Mouse (Mus musculus): ENCODE data around the gene Ei24. TPM values are rescaled to one million over a fixed set of nuclear protein-coding genes. Genes with fewer than 3 reads are reported as not detected.

Ei24 gene
- polyA plus RNA-seq, 1 experiment from 2014 or later = 98.4 TPM

GRCm38 (mm10) chr9:36821644-36822000, 24.4 kb upstream of the Ei24 start, which contains the start of gene Fez1:
Gene Fez1, plus strand, starts transcription at chr9:36821864.
- Histone ChIP-seq H3K27me3 (ENCODE audit: control insufficient read depth, insufficient read depth, low read length) (no peaks in the 10 kb centered on the region), H3K9ac (ENCODE audit: low read length) (no peak within 1 kb of the TSS), H3K27ac (ENCODE audit: low read length) (no peak within 1 kb of the TSS), H3K4me1 (ENCODE audit: control insufficient read depth, insufficient read depth, low read length) (0 out of 2 replicates have a peak, but pooled peaks cover 4% of the 10 kb centered on the region), H3K36me3 (ENCODE audit: control insufficient read depth, insufficient read depth, low read length) (no peaks in the 10 kb centered on the region), H3K9me3 (replicated peaks; ENCODE audit: control insufficient read depth, low read length) (no peaks in the 10 kb centered on the region), H3K4me3 (replicated peaks; ENCODE audit: low read length) (no peak within 1 kb of the TSS), H3K4me2 (ENCODE audit: low read depth, low read length) (peak within 1 kb of the TSS; percentile 22)
- peak; percentile 50; the same call in 1 of the 2 replicates for ATAC-seq (ENCODE audit: insufficient read depth, low FRiP score)
- WGBS = 4% methylated on average over 8 of the region's 8 CpGs

GRCm38 (mm10) chr9:36820969-36821643, 23.9 kb upstream of the Ei24 start:
- 42% methylated on average over 9 of the region's 9 CpGs for WGBS
- 0 out of 2 replicates have a peak, but pooled peaks cover 4% of the 10 kb centered on the region for H3K4me1 ChIP-seq (ENCODE audit: control insufficient read depth, insufficient read depth, low read length)
- H3K36me3 ChIP-seq (ENCODE audit: control insufficient read depth, insufficient read depth, low read length) = no peaks in the 10 kb centered on the region
- no peaks in the 10 kb centered on the region for H3K9me3 ChIP-seq (replicated peaks; ENCODE audit: control insufficient read depth, low read length)
- ATAC-seq (ENCODE audit: insufficient read depth, low FRiP score) = no peak
- H3K4me3 ChIP-seq (replicated peaks; ENCODE audit: low read length) = no peak overlapping the region
- H3K27ac ChIP-seq (ENCODE audit: low read length) = no peak overlapping the region
- H3K9ac ChIP-seq (ENCODE audit: low read length) = no peak overlapping the region
- H3K4me2 ChIP-seq (ENCODE audit: low read depth, low read length) = peak overlapping the region; percentile 22
- no peaks in the 10 kb centered on the region for H3K27me3 ChIP-seq (ENCODE audit: control insufficient read depth, insufficient read depth, low read length)

GRCm38 (mm10) chr9:36818905-36819304, 21.7 kb upstream of the Ei24 start:
- Histone ChIP-seq H3K27ac (ENCODE audit: low read length) (no peak overlapping the region), H3K4me3 (replicated peaks; ENCODE audit: low read length) (no peak overlapping the region), H3K4me2 (ENCODE audit: low read depth, low read length) (no peak overlapping the region), H3K9me3 (replicated peaks; ENCODE audit: control insufficient read depth, low read length) (no peaks in the 10 kb centered on the region), H3K4me1 (ENCODE audit: control insufficient read depth, insufficient read depth, low read length) (0 out of 2 replicates have a peak, but pooled peaks cover 4% of the 10 kb centered on the region), H3K27me3 (ENCODE audit: control insufficient read depth, insufficient read depth, low read length) (no peaks in the 10 kb centered on the region), H3K36me3 (ENCODE audit: control insufficient read depth, insufficient read depth, low read length) (no peaks in the 10 kb centered on the region), H3K9ac (ENCODE audit: low read length) (no peak overlapping the region)
- WGBS = 54% methylated on average over 4 of the region's 4 CpGs
- no peak for ATAC-seq (ENCODE audit: insufficient read depth, low FRiP score)

GRCm38 (mm10) chr9:36814486-36814885, 17.3 kb upstream of the Ei24 start:
- Histone ChIP-seq H3K36me3 (ENCODE audit: control insufficient read depth, insufficient read depth, low read length) (no peaks in the 10 kb centered on the region), H3K4me2 (ENCODE audit: low read depth, low read length) (no peak overlapping the region), H3K9ac (ENCODE audit: low read length) (no peak overlapping the region), H3K9me3 (replicated peaks; ENCODE audit: control insufficient read depth, low read length) (no peaks in the 10 kb centered on the region), H3K4me1 (ENCODE audit: control insufficient read depth, insufficient read depth, low read length) (no peaks in the 10 kb centered on the region), H3K27ac (ENCODE audit: low read length) (no peak overlapping the region), H3K4me3 (replicated peaks; ENCODE audit: low read length) (no peak overlapping the region), H3K27me3 (ENCODE audit: control insufficient read depth, insufficient read depth, low read length) (no peaks in the 10 kb centered on the region)
- 65% methylated on average over 3 of the region's 3 CpGs for whole genome bisulfite sequencing
- no peak for ATAC-seq (ENCODE audit: insufficient read depth, low FRiP score)

GRCm38 (mm10) chr9:36808126-36808785, 11.1 kb upstream of the Ei24 start:
- Histone ChIP-seq H3K4me2 (ENCODE audit: low read depth, low read length) (no peak overlapping the region), H3K27me3 (ENCODE audit: control insufficient read depth, insufficient read depth, low read length) (no peaks in the 10 kb centered on the region), H3K36me3 (ENCODE audit: control insufficient read depth, insufficient read depth, low read length) (no peaks in the 10 kb centered on the region), H3K27ac (ENCODE audit: low read length) (no peak overlapping the region), H3K4me1 (ENCODE audit: control insufficient read depth, insufficient read depth, low read length) (no peaks in the 10 kb centered on the region), H3K9me3 (replicated peaks; ENCODE audit: control insufficient read depth, low read length) (no peaks in the 10 kb centered on the region), H3K4me3 (replicated peaks; ENCODE audit: low read length) (no peak overlapping the region), H3K9ac (ENCODE audit: low read length) (no peak overlapping the region)
- WGBS = 73% methylated on average over 5 of the region's 5 CpGs
- no peak for ATAC-seq (ENCODE audit: insufficient read depth, low FRiP score)

GRCm38 (mm10) chr9:36805256-36805975, 8.2 kb upstream of the Ei24 start:
- Histone ChIP-seq H3K9ac (ENCODE audit: low read length) (no peak overlapping the region), H3K4me1 (ENCODE audit: control insufficient read depth, insufficient read depth, low read length) (no peaks in the 10 kb centered on the region), H3K36me3 (ENCODE audit: control insufficient read depth, insufficient read depth, low read length) (no peaks in the 10 kb centered on the region), H3K9me3 (replicated peaks; ENCODE audit: control insufficient read depth, low read length) (no peaks in the 10 kb centered on the region), H3K4me3 (replicated peaks; ENCODE audit: low read length) (no peak overlapping the region), H3K27ac (ENCODE audit: low read length) (no peak overlapping the region), H3K4me2 (ENCODE audit: low read depth, low read length) (no peak overlapping the region), H3K27me3 (ENCODE audit: control insufficient read depth, insufficient read depth, low read length) (no peaks in the 10 kb centered on the region)
- ATAC-seq (ENCODE audit: insufficient read depth, low FRiP score) = no peak
- 79% methylated on average over 3 of the region's 3 CpGs for WGBS

- WGBS = 62% methylated on average over 3 of the region's 3 CpGs
- H3K4me3 ChIP-seq (replicated peaks; ENCODE audit: low read length) = no peak overlapping the region
- no peaks in the 10 kb centered on the region for H3K9me3 ChIP-seq (replicated peaks; ENCODE audit: control insufficient read depth, low read length)
- no peak overlapping the region for H3K9ac ChIP-seq (ENCODE audit: low read length)
- H3K36me3 ChIP-seq (ENCODE audit: control insufficient read depth, insufficient read depth, low read length) = no peaks in the 10 kb centered on the region
- no peak overlapping the region for H3K27ac ChIP-seq (ENCODE audit: low read length)
- H3K4me2 ChIP-seq (ENCODE audit: low read depth, low read length) = no peak overlapping the region
- H3K4me1 ChIP-seq (ENCODE audit: control insufficient read depth, insufficient read depth, low read length) = no peaks in the 10 kb centered on the region
- H3K27me3 ChIP-seq (ENCODE audit: control insufficient read depth, insufficient read depth, low read length) = no peaks in the 10 kb centered on the region
- no peak for ATAC-seq (ENCODE audit: insufficient read depth, low FRiP score)
Measured at GRCm38 (mm10) chr9:36803926-36804325, 6.7 kb upstream of the Ei24 start.

- no peak overlapping the region for H3K9ac ChIP-seq (ENCODE audit: low read length)
- no peaks in the 10 kb centered on the region for H3K9me3 ChIP-seq (replicated peaks; ENCODE audit: control insufficient read depth, low read length)
- no peak overlapping the region for H3K4me3 ChIP-seq (replicated peaks; ENCODE audit: low read length)
- H3K36me3 ChIP-seq (ENCODE audit: control insufficient read depth, insufficient read depth, low read length) = no peaks in the 10 kb centered on the region
- H3K4me1 ChIP-seq (ENCODE audit: control insufficient read depth, insufficient read depth, low read length) = no peaks in the 10 kb centered on the region
- H3K27ac ChIP-seq (ENCODE audit: low read length) = no peak overlapping the region
- 75% methylated on average over 6 of the region's 6 CpGs for WGBS
- no peak for ATAC-seq (ENCODE audit: insufficient read depth, low FRiP score)
- no peak overlapping the region for H3K4me2 ChIP-seq (ENCODE audit: low read depth, low read length)
- H3K27me3 ChIP-seq (ENCODE audit: control insufficient read depth, insufficient read depth, low read length) = no peaks in the 10 kb centered on the region
Measured at GRCm38 (mm10) chr9:36803386-36803785, 6.2 kb upstream of the Ei24 start.

GRCm38 (mm10) chr9:36802951-36803350, 5.8 kb upstream of the Ei24 start:
- no peaks in the 10 kb centered on the region for H3K36me3 ChIP-seq (ENCODE audit: control insufficient read depth, insufficient read depth, low read length)

More at GRCm38 (mm10) chr9:36802951-36803350, 5.8 kb upstream of the Ei24 start:
- no peak overlapping the region for H3K27ac ChIP-seq (ENCODE audit: low read length)
- no peak overlapping the region for H3K4me2 ChIP-seq (ENCODE audit: low read depth, low read length)
- ATAC-seq (ENCODE audit: insufficient read depth, low FRiP score) = no peak
- no peak overlapping the region for H3K9ac ChIP-seq (ENCODE audit: low read length)
- WGBS = 82% methylated on average over 3 of the region's 3 CpGs
- no peak overlapping the region for H3K4me3 ChIP-seq (replicated peaks; ENCODE audit: low read length)
- no peaks in the 10 kb centered on the region for H3K9me3 ChIP-seq (replicated peaks; ENCODE audit: control insufficient read depth, low read length)
- no peaks in the 10 kb centered on the region for H3K27me3 ChIP-seq (ENCODE audit: control insufficient read depth, insufficient read depth, low read length)
- H3K4me1 ChIP-seq (ENCODE audit: control insufficient read depth, insufficient read depth, low read length) = no peaks in the 10 kb centered on the region
